Mouse (Mus musculus) liver, embryonic 13.5 days (tissue): Measurements from ENCODE around the gene Nwd1. TPM values are rescaled to one million over a fixed set of nuclear protein-coding genes. Genes with fewer than 3 reads are reported as not detected.

Source experiments
- microRNA-seq: library from miRNA; unstranded; fragments of <30 nt; microRNA quantifications from one replicate; pipeline ENCODE4, GENCODE M21; 2016
- polyA plus RNA-seq: library from polyadenylated mRNA; unstranded; fragments of >200 nt; fragmentation: Nextera tagmentation; extraction: Ambion mirVana; gene quantifications from 2 replicates; pipeline ENCODE4 v1.2.1, GENCODE M21; 2015

Gene Nwd1
- polyA plus RNA-seq, 1 experiment from 2014 or later: not detected

Small RNA genes lying within 50 kb of the gene (microRNA-seq; reads per million reads assigned to microRNA genes)
- not detected for gene Gm26237

Other genes with a start within 250 kb of the Nwd1 start
- 17.5 and 21.1 TPM in 2 replicates for gene Eps15l1, start 225.3 kb upstream of the Nwd1 start, polyA plus RNA-seq
- 0.59 and 0.93 TPM in 2 replicates for gene Calr3, start 202.8 kb upstream of the Nwd1 start, polyA plus RNA-seq
- 4.2 and 5.0 TPM in 2 replicates for gene 1700030K09Rik, start 202.8 kb upstream of the Nwd1 start, polyA plus RNA-seq
- gene Cherp, start 171.5 kb upstream of the Nwd1 start, polyA plus RNA-seq: 21.4 and 31.4 TPM in 2 replicates
- 6.1 and 6.4 TPM in 2 replicates for gene Slc35e1, start 154.1 kb upstream of the Nwd1 start, polyA plus RNA-seq
- 7.9 and 8.0 TPM in 2 replicates for gene Med26, start 98.4 kb upstream of the Nwd1 start, polyA plus RNA-seq
- 51.6 and 55.3 TPM in 2 replicates for gene Smim7, start 75.6 kb upstream of the Nwd1 start, polyA plus RNA-seq
- 1.7 and 2.1 TPM in 2 replicates for gene Tmem38a, start 74.7 kb upstream of the Nwd1 start, polyA plus RNA-seq
- 65.0 and 68.0 TPM in 2 replicates for gene Sin3b, start 76.6 kb downstream of the Nwd1 start, polyA plus RNA-seq
- 4.5 and 4.8 TPM in 2 replicates for gene F2rl3, start 115.2 kb downstream of the Nwd1 start, polyA plus RNA-seq